Mouse (Mus musculus) kidney, adult 2 months (tissue): ENCODE measurements around the gene Ablim1.

ENCODE experiments used
- CTCF ChIP-seq: fragments of 200-500 bp; conservative IDR thresholded peaks from 2 replicates; pipeline ENCODE4 v1.5.1; 2011; ENCODE audit warnings: low read depth, mild to moderate bottlenecking, control low read depth, low read length, moderate library complexity, mixed read lengths; ENCODE audit not compliant: insufficient read depth, insufficient read length
- POLR2A ChIP-seq: fragments of 200-500 bp; IDR thresholded peaks from one replicate; pipeline ENCODE4 v1.6.1; 2011; ENCODE audit warnings: low read depth, low read length, control low read depth

- TF ChIP-seq CTCF, result no peak
- TF ChIP-seq POLR2A, result no peak
Measured at GRCm38 (mm10) chr19:57052959-57053358, 261.8 kb downstream of the Ablim1 start.
